Mouse (Mus musculus): ENCODE measurements around the gene Ulk1. TPM values are rescaled to one million over a fixed set of nuclear protein-coding genes. Genes with fewer than 3 reads are reported as not detected.
A peak's percentile ranks its signal among the peaks of the same experiment; 100 is the strongest.

Ulk1 gene
- polyA plus RNA-seq, 1 experiment from 2014 or later: 66.0 TPM

- H3K9me3 ChIP-seq (ENCODE audit: control insufficient read depth, low read length): no peaks in the 10 kb centered on the region
- no peak for DNase-seq
- no peak overlapping the region for H3K27ac ChIP-seq (replicated peaks; ENCODE audit: low read depth, low read length)
- H3K4me1 ChIP-seq (ENCODE audit: control insufficient read depth, insufficient read depth, low read length): no peaks in the 10 kb centered on the region
- WGBS: 91% methylated on average over 7 of the region's 7 CpGs
- no peak overlapping the region for H3K4me3 ChIP-seq (replicated peaks; ENCODE audit: low read depth, low read length)
- ATAC-seq (ENCODE audit: low FRiP score, low TSS enrichment): no peak
- H3K27me3 ChIP-seq (ENCODE audit: control insufficient read depth, insufficient read depth, low read length): no peaks in the 10 kb centered on the region
- H3K36me3 ChIP-seq (ENCODE audit: control insufficient read depth, insufficient read depth, low read length): peaks cover 100% of the 10 kb centered on the region
- H3K9ac ChIP-seq (replicated peaks; ENCODE audit: low read length): no peak overlapping the region
- H3K4me2 ChIP-seq (ENCODE audit: low read length): no peak overlapping the region
These were observed 15.5 kb downstream of the Ulk1 start for GRCm38 (mm10) chr5:110794363-110794762.

GRCm38 (mm10) chr5:110788684-110789083 lies 21.2 kb downstream of the Ulk1 start:
- H3K9me3 ChIP-seq (ENCODE audit: control insufficient read depth, low read length): no peaks in the 10 kb centered on the region
- H3K4me2 ChIP-seq (ENCODE audit: low read length): no peak overlapping the region
- 0 out of 2 replicates have a peak, but pooled peaks have one; percentile 34 for ATAC-seq (ENCODE audit: low FRiP score, low TSS enrichment)
- H3K4me3 ChIP-seq (replicated peaks; ENCODE audit: low read depth, low read length): no peak overlapping the region
- no peaks in the 10 kb centered on the region for H3K27me3 ChIP-seq (ENCODE audit: control insufficient read depth, insufficient read depth, low read length)
- no peak overlapping the region for H3K9ac ChIP-seq (replicated peaks; ENCODE audit: low read length)
- WGBS: 67% methylated on average over 5 of the region's 5 CpGs
- H3K4me1 ChIP-seq (ENCODE audit: control insufficient read depth, insufficient read depth, low read length): no peaks in the 10 kb centered on the region
- H3K27ac ChIP-seq (replicated peaks; ENCODE audit: low read depth, low read length): no peak overlapping the region
- DNase-seq: peak; percentile 83
- peaks cover 90% of the 10 kb centered on the region for H3K36me3 ChIP-seq (ENCODE audit: control insufficient read depth, insufficient read depth, low read length)

- Histone ChIP-seq H3K4me1 (ENCODE audit: control insufficient read depth, insufficient read depth, low read length) (no peaks in the 10 kb centered on the region), H3K9ac (replicated peaks; ENCODE audit: low read length) (no peak overlapping the region), H3K4me2 (ENCODE audit: low read length) (no peak overlapping the region), H3K4me3 (replicated peaks; ENCODE audit: low read depth, low read length) (no peak overlapping the region), H3K27me3 (ENCODE audit: control insufficient read depth, insufficient read depth, low read length) (no peaks in the 10 kb centered on the region), H3K36me3 (ENCODE audit: control insufficient read depth, insufficient read depth, low read length) (peaks cover 66% of the 10 kb centered on the region), H3K9me3 (ENCODE audit: control insufficient read depth, low read length) (no peaks in the 10 kb centered on the region), H3K27ac (replicated peaks; ENCODE audit: low read depth, low read length) (no peak overlapping the region)
- WGBS: 80% methylated on average over 11 of the region's 11 CpGs
- ATAC-seq (ENCODE audit: low FRiP score, low TSS enrichment) (no peak; the same call in 1 of the 2 replicates), DNase-seq (no peak)
These were observed 23.6 kb downstream of the Ulk1 start for GRCm38 (mm10) chr5:110786081-110786835.

GRCm38 (mm10) chr5:110783150-110783549 lies 26.7 kb downstream of the Ulk1 start:
- H3K36me3 ChIP-seq (ENCODE audit: control insufficient read depth, insufficient read depth, low read length): peaks cover 35% of the 10 kb centered on the region
- no peak overlapping the region for H3K4me2 ChIP-seq (ENCODE audit: low read length)
- no peak for ATAC-seq (ENCODE audit: low FRiP score, low TSS enrichment)
- no peak overlapping the region for H3K4me3 ChIP-seq (replicated peaks; ENCODE audit: low read depth, low read length)
- no peaks in the 10 kb centered on the region for H3K9me3 ChIP-seq (ENCODE audit: control insufficient read depth, low read length)
- DNase-seq: no peak
- no peak overlapping the region for H3K27ac ChIP-seq (replicated peaks; ENCODE audit: low read depth, low read length)
- H3K27me3 ChIP-seq (ENCODE audit: control insufficient read depth, insufficient read depth, low read length): no peaks in the 10 kb centered on the region
- H3K9ac ChIP-seq (replicated peaks; ENCODE audit: low read length): no peak overlapping the region
- peaks cover 12% of the 10 kb centered on the region for H3K4me1 ChIP-seq (ENCODE audit: control insufficient read depth, insufficient read depth, low read length)
- WGBS: 76% methylated on average over 8 of the region's 8 CpGs

GRCm38 (mm10) chr5:110781529-110782238 lies 28.2 kb downstream of the Ulk1 start:
- ATAC-seq (ENCODE audit: low FRiP score, low TSS enrichment): no peak
- no peak overlapping the region for H3K9ac ChIP-seq (replicated peaks; ENCODE audit: low read length)
- H3K4me3 ChIP-seq (replicated peaks; ENCODE audit: low read depth, low read length): no peak overlapping the region
- no peak overlapping the region for H3K4me2 ChIP-seq (ENCODE audit: low read length)
- H3K36me3 ChIP-seq (ENCODE audit: control insufficient read depth, insufficient read depth, low read length): peaks cover 24% of the 10 kb centered on the region
- WGBS: 89% methylated on average over 7 of the region's 7 CpGs
- H3K9me3 ChIP-seq (ENCODE audit: control insufficient read depth, low read length): no peaks in the 10 kb centered on the region
- no peak overlapping the region for H3K27ac ChIP-seq (replicated peaks; ENCODE audit: low read depth, low read length)
- no peaks in the 10 kb centered on the region for H3K27me3 ChIP-seq (ENCODE audit: control insufficient read depth, insufficient read depth, low read length)
- peaks cover 12% of the 10 kb centered on the region for H3K4me1 ChIP-seq (ENCODE audit: control insufficient read depth, insufficient read depth, low read length)
- no peak for DNase-seq

GRCm38 (mm10) chr5:110780761-110781528 lies 29.0 kb downstream of the Ulk1 start:
- H3K27me3 ChIP-seq (ENCODE audit: control insufficient read depth, insufficient read depth, low read length): no peaks in the 10 kb centered on the region
- 57% methylated on average over 10 of the region's 10 CpGs for WGBS
- DNase-seq (no peak), ATAC-seq (ENCODE audit: low FRiP score, low TSS enrichment) (peak; percentile 60)
- peaks cover 12% of the 10 kb centered on the region for H3K4me1 ChIP-seq (ENCODE audit: control insufficient read depth, insufficient read depth, low read length)
- peaks cover 22% of the 10 kb centered on the region for H3K36me3 ChIP-seq (ENCODE audit: control insufficient read depth, insufficient read depth, low read length)
- H3K27ac ChIP-seq (replicated peaks; ENCODE audit: low read depth, low read length): no peak overlapping the region
- peak overlapping the region; percentile 76 for H3K4me3 ChIP-seq (replicated peaks; ENCODE audit: low read depth, low read length)
- H3K9ac ChIP-seq (replicated peaks; ENCODE audit: low read length): peak overlapping the region; percentile 72
- no peaks in the 10 kb centered on the region for H3K9me3 ChIP-seq (ENCODE audit: control insufficient read depth, low read length)
- peak overlapping the region; percentile 94 for H3K4me2 ChIP-seq (ENCODE audit: low read length)

- ATAC-seq (ENCODE audit: low FRiP score, low TSS enrichment): peak; percentile 88
- Histone ChIP-seq H3K36me3 (ENCODE audit: control insufficient read depth, insufficient read depth, low read length) (peaks cover 20% of the 10 kb centered on the region), H3K9me3 (ENCODE audit: control insufficient read depth, low read length) (no peaks in the 10 kb centered on the region), H3K9ac (replicated peaks; ENCODE audit: low read length) (peak within 1 kb of the TSS; percentile 72), H3K4me2 (ENCODE audit: low read length) (peak within 1 kb of the TSS; percentile 94), H3K27me3 (ENCODE audit: control insufficient read depth, insufficient read depth, low read length) (no peaks in the 10 kb centered on the region), H3K4me3 (replicated peaks; ENCODE audit: low read depth, low read length) (peak within 1 kb of the TSS; percentile 76), H3K4me1 (ENCODE audit: control insufficient read depth, insufficient read depth, low read length) (peaks cover 12% of the 10 kb centered on the region), H3K27ac (replicated peaks; ENCODE audit: low read depth, low read length) (peak within 1 kb of the TSS; percentile 52; the same call in 1 of the 2 replicates)
- WGBS: under 1% methylated on average over 56 of the region's 57 CpGs
- DNase-seq: peak; percentile 95
These were observed 29.7 kb downstream of the Ulk1 start, which contains the start of gene Pus1 for GRCm38 (mm10) chr5:110779998-110780760. Gene Pus1, minus strand, starts transcription at chr5:110780659.

All from midbrain, embryonic 14.5 days (tissue).